Mouse (Mus musculus): ENCODE data around the gene Bach2.

Gene Bach2

DNA sequence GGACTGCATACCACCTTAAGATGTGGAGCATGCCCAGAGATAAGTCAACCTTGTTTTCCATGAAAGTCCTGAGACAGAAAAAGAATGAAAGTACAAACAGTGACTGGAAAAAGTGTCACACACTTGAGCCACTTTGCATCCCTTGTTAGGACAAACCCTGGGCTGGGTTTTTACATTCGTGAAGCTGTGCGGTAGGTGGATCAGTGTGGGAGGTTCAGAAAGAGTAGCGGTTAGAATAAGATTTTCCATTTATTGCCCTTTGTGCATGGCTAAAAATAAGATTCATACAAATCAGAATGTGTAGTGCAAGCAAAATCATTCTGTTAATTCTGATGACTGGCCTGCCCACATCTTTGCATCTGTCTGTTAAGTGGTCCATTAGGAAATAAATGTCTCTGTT lies 187.0 kb downstream of the Bach2 start:
- no peak for DNase-seq (ENCODE audit: low spot score)

- no peak for DNase-seq (ENCODE audit: low spot score)
These were observed 188.4 kb downstream of the Bach2 start for GRCm38 (mm10) chr4:32426779-32427577.

DNA sequence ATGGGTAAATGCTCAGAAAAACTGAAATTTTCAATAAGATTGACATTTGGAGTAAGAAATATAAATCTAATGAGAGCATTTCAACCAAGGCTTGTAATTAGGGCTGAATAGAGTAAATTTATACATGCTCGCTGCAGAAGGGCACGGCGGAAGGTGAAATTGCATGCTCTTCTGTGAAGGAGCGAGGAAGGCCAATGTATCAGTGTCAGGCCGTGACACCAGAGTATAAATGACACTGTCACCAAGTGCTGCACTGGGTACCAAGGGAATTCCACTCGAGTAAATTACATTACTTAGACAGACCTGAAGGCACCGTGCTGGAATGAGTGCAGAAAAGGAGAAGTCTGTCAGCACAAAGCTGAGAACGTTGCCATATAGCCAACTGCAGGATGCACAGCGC lies 190.1 kb downstream of the Bach2 start:
- DNase-seq (ENCODE audit: low spot score) = no peak

- no peak for DNase-seq (ENCODE audit: low spot score)
These were observed 191.5 kb downstream of the Bach2 start for GRCm38 (mm10) chr4:32430136-32430535.

DNA sequence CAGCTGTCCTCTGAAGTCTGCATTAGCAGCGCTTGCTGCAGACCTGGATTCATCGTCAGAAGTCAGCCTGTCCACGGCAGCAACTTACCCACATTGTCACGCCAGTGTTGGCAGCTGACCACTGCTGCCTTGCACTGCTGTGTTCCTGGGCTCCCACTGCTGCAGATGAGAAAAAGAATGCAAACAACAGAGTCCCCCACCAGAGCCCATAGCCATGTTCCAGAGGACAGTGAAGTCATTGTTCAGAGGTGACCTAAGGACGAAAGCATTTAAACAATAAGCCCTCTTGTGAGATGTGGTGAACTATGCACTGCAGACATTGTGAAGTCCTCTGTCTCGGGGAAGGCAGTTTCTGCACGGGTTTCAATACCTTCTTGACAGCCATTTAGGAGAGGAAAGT lies 192.4 kb downstream of the Bach2 start:
- no peak for DNase-seq (ENCODE audit: low spot score)

DNA sequence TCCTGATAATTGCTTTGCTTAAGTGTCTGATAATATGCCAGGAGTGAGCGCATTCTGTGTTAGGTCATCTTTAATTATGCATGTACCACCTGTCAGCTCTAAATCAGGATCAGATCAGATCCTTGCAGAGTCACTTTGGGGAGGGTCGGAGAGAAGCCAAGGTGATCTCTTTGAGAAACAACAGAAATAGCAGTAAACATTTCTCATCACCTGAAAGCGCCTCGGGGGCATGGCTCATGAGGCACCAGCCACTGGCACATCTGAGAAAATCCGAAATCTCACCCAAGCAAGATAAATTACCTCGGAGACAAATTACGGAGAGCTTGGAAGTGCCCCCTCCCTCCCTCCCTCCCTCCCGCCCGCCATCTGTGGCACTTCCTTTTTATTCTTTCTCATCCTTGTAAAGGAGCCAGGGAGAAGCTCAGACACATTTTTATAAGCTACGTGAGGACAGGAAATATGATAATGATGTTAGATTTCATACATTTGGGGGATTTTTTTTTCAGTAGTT lies 193.7 kb downstream of the Bach2 start:
- DNase-seq (ENCODE audit: low spot score) = no peak

DNA sequence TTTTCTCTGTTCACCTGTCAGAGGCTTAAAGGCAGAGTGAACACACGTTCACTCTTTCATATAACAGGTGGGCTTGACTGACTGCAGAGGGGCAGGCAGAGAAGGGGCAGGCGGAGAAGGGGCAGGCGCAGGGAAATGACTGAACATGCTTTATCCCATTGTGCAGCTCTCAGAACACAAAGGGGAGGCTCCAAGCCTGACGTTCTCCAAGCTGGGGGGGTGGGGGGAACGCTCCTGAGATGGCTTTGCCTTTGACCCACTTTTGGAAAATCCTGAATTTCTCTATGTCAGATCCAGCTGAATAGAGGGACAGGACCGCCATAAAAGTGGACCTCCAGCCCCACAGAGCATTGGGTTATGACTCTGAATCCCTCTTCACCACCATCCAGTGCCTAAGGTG lies 194.3 kb downstream of the Bach2 start:
- no peak for DNase-seq (ENCODE audit: low spot score)

DNA sequence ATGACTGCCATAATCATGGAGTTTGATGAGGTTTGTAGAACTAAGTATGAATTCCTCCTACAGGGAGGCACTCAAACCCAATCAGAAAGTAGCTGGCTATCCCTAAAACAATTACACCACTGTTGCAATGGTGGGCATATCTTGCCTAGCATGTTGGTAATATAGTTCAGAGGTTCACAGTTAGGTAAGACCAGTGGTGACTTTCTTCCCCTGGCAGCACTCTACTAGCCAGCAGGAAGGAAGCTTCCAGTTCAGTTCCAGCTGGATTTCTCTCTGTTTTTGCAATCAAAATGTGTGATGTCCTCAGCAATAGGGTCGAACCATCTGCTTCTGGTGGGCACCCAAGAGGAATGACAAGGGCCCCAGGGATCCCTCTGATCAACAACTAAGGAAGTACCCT lies 196.0 kb downstream of the Bach2 start:
- DNase-seq (ENCODE audit: low spot score) = no peak

- DNase-seq (ENCODE audit: low spot score) = no peak
These were observed 201.6 kb downstream of the Bach2 start for GRCm38 (mm10) chr4:32439974-32440739.

GRCm38 (mm10) chr4:32440740-32441072 lies 202.1 kb downstream of the Bach2 start:
- no peak for DNase-seq (ENCODE audit: low spot score)

- no peak for DNase-seq (ENCODE audit: low spot score)
These were observed 206.1 kb downstream of the Bach2 start for GRCm38 (mm10) chr4:32444671-32445196.

DNA sequence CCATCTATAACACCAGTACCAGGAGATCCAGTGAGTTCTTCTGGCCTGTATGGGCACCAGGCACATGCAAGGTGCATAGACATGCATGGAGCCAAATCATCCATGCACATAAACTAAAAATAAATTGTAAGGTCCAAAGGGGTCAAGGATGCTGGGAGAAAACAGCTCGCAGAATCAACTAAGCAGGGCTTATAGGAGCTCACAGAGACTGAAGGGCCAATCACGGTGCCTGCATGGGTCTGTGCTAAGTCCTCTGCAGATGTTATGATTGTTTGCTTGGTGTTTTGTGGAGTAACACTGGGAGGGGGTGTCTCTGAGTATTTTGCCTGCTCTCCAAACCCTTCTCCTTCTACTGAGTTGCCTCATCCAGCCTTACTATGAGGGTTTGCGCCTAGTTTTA lies 209.2 kb downstream of the Bach2 start:
- DNase-seq (ENCODE audit: low spot score) = no peak

- no peak for DNase-seq (ENCODE audit: low spot score)
These were observed 223.4 kb downstream of the Bach2 start for GRCm38 (mm10) chr4:32461986-32462385.

DNA sequence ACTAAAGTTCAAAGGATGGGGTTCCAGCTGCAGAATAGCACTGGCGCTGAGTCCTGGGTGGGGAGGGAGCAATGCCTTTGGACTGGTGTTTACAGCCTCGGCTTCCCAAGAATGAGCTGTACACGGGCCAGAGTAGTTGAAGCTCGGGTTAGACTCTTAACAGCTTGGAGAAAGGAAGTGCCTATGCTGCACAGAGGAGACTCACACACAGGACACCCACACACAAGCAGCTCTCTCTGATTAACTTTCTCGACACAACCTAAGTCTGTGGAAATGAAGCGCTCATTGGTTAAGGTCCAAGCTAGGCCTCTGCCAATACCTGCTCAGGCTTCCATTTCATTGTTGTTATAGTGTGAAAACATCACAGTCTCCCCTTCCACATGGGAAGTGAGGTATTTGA lies 224.5 kb downstream of the Bach2 start:
- DNase-seq (ENCODE audit: low spot score) = no peak

GRCm38 (mm10) chr4:32464540-32464939 lies 225.9 kb downstream of the Bach2 start:
- DNase-seq (ENCODE audit: low spot score) = no peak

- DNase-seq (ENCODE audit: low spot score) = no peak
These were observed 227.4 kb downstream of the Bach2 start for GRCm38 (mm10) chr4:32466031-32466430.

DNA sequence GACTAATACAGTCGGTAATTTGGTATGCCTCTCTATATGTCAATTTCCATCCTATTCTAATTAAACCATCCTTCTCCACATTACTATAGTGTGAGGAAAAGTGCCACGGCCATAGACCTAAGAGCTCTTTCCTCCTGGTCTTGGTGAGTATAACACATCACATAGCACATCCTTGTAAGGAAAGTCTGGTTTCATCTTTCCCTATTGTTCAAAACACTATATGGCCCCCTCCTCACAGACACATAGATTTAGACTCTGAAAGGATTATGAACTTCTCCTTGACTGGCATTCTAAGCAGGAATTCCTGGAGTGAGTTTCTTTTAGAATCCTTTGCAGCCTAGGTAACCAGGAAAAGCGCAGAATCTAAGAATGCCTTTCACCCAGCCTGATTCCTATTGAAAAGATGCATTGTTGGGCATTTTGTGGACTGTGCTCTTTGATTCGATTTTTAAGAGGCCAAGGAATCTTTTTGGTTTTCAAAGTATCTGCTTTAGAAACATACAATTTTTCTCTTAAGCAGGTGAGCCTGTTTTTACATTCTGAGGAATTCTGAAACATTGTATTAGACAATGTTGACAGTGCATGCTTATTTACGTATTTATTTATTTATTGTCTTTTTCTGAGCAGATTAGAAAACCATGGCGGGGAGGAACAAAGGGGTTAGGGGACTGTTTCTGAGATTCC lies 239.5 kb downstream of the Bach2 start:
- no peak for DNase-seq (ENCODE audit: low spot score)

- no peak for DNase-seq (ENCODE audit: low spot score)
These were observed 240.6 kb downstream of the Bach2 start for GRCm38 (mm10) chr4:32479231-32479630.

- DNase-seq (ENCODE audit: low spot score) = no peak
These were observed 241.4 kb downstream of the Bach2 start for GRCm38 (mm10) chr4:32479801-32480700.

DNA sequence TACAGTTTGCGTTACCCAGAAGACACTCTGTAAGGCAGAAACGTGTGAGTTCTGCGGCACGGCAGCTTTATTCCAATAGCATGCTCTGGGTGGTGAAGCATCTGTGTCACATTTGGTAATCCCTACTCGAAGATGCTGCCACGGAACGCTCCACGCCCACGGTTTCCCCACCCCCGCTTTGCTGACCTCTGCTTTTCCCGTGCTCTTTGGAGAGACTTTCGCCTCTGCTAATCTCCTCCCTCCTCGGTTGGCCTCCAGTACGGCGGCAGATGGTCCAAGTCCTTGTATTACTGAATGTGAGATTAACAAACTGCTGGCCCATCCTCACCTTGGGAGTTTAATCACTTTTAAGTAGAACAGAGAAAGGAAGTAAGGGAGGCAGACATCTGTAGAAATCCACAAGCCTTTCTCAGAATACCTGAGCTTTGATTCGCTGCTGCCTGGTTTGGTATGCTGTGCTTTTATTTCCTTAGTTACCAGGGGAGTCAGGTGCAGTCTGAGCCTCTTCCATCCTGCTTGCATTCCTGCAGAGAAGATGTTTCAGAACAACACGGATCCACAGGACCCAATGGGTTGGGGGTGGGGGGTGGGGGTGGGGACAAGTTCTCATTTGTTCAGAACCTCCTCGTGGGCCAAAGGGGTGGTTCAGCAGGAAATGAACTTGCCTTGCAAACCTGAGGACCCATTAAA lies 242.9 kb downstream of the Bach2 start:
- DNase-seq (ENCODE audit: low spot score) = no peak

DNA sequence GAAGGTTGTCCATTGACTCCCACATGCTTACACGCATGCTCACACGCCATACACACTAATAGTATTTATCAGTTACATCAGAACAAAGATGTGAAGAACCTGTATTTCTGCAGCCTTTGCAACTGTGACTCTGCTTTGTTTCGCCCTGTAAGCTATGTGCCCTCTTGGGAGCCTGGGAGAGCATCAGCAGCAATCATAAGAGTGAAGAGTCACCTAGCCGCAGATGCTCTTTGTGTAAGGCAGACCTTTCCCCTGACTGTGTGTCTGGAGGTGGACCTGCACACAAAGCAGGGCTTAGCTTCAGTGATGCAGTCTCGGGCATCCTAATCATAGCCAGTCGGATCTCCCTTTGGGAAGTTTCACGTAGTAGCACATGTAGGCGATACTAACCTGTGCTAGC lies 243.5 kb downstream of the Bach2 start:
- no peak for DNase-seq (ENCODE audit: low spot score)

Data from ovary, adult 18-20 months (tissue).